Mouse (Mus musculus) erythroblast, embryonic 14.5 days (primary cell): Measurements from ENCODE around the gene Olfr1441.

ENCODE experiments used
- GATA1 ChIP-seq: IDR thresholded peaks from 2 replicates; pipeline ENCODE4 v1.6.1; 2012; ENCODE audit warnings: low read length, inconsistent platforms, mixed read lengths
- TAL1 ChIP-seq: IDR thresholded peaks from 3 replicates; pipeline ENCODE4 v1.6.1; 2012; ENCODE audit warnings: low read length, inconsistent platforms, mixed read lengths

DNA sequence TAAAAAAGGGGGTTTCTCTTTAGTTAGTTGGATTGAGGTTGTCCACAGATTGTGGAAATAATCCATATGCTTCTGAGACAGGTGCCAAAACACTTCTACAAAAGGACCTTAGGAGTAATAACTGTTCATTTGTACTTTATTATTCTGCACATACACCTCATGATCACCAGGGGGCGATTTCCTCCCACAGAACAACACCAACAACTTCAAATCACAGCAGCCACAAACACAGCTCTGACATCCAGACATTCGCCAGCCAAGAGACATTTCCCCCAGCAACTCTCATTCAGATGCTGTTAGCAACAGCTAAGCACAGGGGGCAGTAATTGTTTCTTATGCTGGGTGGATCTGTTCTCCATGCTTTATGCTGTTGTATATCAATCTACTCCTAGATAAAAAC lies 15.8 kb downstream of the Olfr1441 start:
- TF ChIP-seq GATA1 (no peak), TAL1 (no peak)
